Mouse (Mus musculus) midbrain, embryonic 14.5 days (tissue): ENCODE measurements around the gene Banp. TPM values are rescaled to one million over a fixed set of nuclear protein-coding genes. Genes with fewer than 3 reads are reported as not detected.

Experiments
- ATAC-seq: fragments of 200-750 bp; cut with Nextera tagmentation; 2 replicates; pipeline ENCODE4 v1.8.0; 2017; ENCODE audit warnings: moderate number of reproducible peaks, moderate library complexity; ENCODE audit not compliant: low FRiP score, low TSS enrichment
- DNase-seq: peaks from one replicate; pipeline ENCODE4 v3.0.0-alpha.2; 2015
- H3K27ac ChIP-seq: fragments of 300-500 bp; sonication (generic); replicated peaks from 2 replicates; pipeline ENCODE4 v1.5.1; 2014; ENCODE audit warnings: mild to moderate bottlenecking, low read depth, low read length, moderate library complexity
- H3K27me3 ChIP-seq: fragments of 300-500 bp; sonication (generic); 2 replicates; pipeline ENCODE4 v1.6.1; 2014; ENCODE audit warnings: low read length, control low read depth, mixed read lengths; ENCODE audit not compliant: control insufficient read depth, insufficient read depth
- H3K36me3 ChIP-seq: fragments of 300-500 bp; sonication (generic); 2 replicates; pipeline ENCODE4 v1.6.1; 2014; ENCODE audit warnings: low read length, control low read depth; ENCODE audit not compliant: control insufficient read depth, insufficient read depth
- H3K4me1 ChIP-seq: fragments of 300-500 bp; sonication (generic); 2 replicates; pipeline ENCODE4 v1.6.1; 2014; ENCODE audit warnings: mild to moderate bottlenecking, antibody characterized with exemption, low read length, control low read depth; ENCODE audit not compliant: control insufficient read depth, insufficient read depth
- H3K4me2 ChIP-seq: fragments of 300-500 bp; sonication (generic); 2 replicates; pipeline ENCODE4 v1.6.1; 2014; ENCODE audit warnings: mild to moderate bottlenecking, low read length, moderate library complexity
- H3K4me3 ChIP-seq: fragments of 300-500 bp; sonication (generic); replicated peaks from 2 replicates; pipeline ENCODE4 v1.5.1; 2014; ENCODE audit warnings: low read depth, low read length
- H3K9ac ChIP-seq: fragments of 300-500 bp; sonication (generic); replicated peaks from 2 replicates; pipeline ENCODE4 v1.6.1; 2014; ENCODE audit warnings: mild to moderate bottlenecking, low read length, moderate library complexity
- H3K9me3 ChIP-seq: fragments of 300-500 bp; sonication (generic); 2 replicates; pipeline ENCODE4 v1.6.1; 2016; ENCODE audit warnings: low read length, control low read depth, mixed read lengths; ENCODE audit not compliant: control insufficient read depth
- WGBS: fragments of 180-500 bp; shearing (Covaris S2); extraction: QIAGEN DNeasy Blood & Tissue Kit; methylation state at CpG from one replicate; pipeline ENCODE4 v1.1.7; 2014; 5-methylcytosine and 5-hydroxymethylcytosine counted together
- polyA plus RNA-seq: library from polyadenylated mRNA; unstranded; fragments of >200 nt; fragmentation: Nextera tagmentation; extraction: Ambion mirVana; gene quantifications from 2 replicates; pipeline ENCODE4 v1.2.1, GENCODE M21; 2014

Banp gene
- polyA plus RNA-seq, 1 experiment from 2014 or later: 47.7 TPM

GRCm38 (mm10) chr8:122036325-122036724, 86.8 kb downstream of the Banp start:
- Histone ChIP-seq H3K9me3 (no peaks in the 10 kb centered on the region), H3K4me2 (no peak overlapping the region), H3K36me3 (no peaks in the 10 kb centered on the region), H3K27ac (no peak overlapping the region), H3K27me3 (no peaks in the 10 kb centered on the region), H3K9ac (no peak overlapping the region), H3K4me3 (no peak overlapping the region), H3K4me1 (no peaks in the 10 kb centered on the region)
- 82% methylated on average over 6 of the region's 6 CpGs for WGBS
- no peak for DNase-seq
- no peak for ATAC-seq

GRCm38 (mm10) chr8:122037279-122037678, 87.7 kb downstream of the Banp start:
- no peak for ATAC-seq
- no peak overlapping the region for H3K4me2 ChIP-seq
- no peak overlapping the region for H3K27ac ChIP-seq
- no peaks in the 10 kb centered on the region for H3K27me3 ChIP-seq
- 75% methylated on average over 7 of the region's 7 CpGs for WGBS
- no peak overlapping the region for H3K4me3 ChIP-seq
- H3K9me3 ChIP-seq: no peaks in the 10 kb centered on the region
- DNase-seq: no peak
- no peaks in the 10 kb centered on the region for H3K4me1 ChIP-seq
- no peaks in the 10 kb centered on the region for H3K36me3 ChIP-seq
- no peak overlapping the region for H3K9ac ChIP-seq

GRCm38 (mm10) chr8:122038076-122038475, 88.5 kb downstream of the Banp start:
- no peaks in the 10 kb centered on the region for H3K9me3 ChIP-seq
- no peak overlapping the region for H3K4me2 ChIP-seq
- H3K27me3 ChIP-seq: no peaks in the 10 kb centered on the region
- H3K4me3 ChIP-seq: no peak overlapping the region
- H3K4me1 ChIP-seq: no peaks in the 10 kb centered on the region
- H3K27ac ChIP-seq: no peak overlapping the region
- DNase-seq (no peak), ATAC-seq (no peak)
- 91% methylated on average over 6 of the region's 6 CpGs for WGBS
- no peaks in the 10 kb centered on the region for H3K36me3 ChIP-seq
- no peak overlapping the region for H3K9ac ChIP-seq

GRCm38 (mm10) chr8:122039452-122039851, 89.9 kb downstream of the Banp start:
- Histone ChIP-seq H3K27ac (no peak overlapping the region), H3K9me3 (no peaks in the 10 kb centered on the region), H3K27me3 (no peaks in the 10 kb centered on the region), H3K4me3 (no peak overlapping the region), H3K36me3 (no peaks in the 10 kb centered on the region), H3K9ac (no peak overlapping the region), H3K4me1 (no peaks in the 10 kb centered on the region), H3K4me2 (no peak overlapping the region)
- DNase-seq: no peak
- 80% methylated on average over 4 of the region's 4 CpGs for WGBS
- ATAC-seq: no peak

- Histone ChIP-seq H3K9ac (no peak overlapping the region), H3K9me3 (no peaks in the 10 kb centered on the region), H3K4me3 (no peak overlapping the region), H3K36me3 (no peaks in the 10 kb centered on the region), H3K4me2 (no peak overlapping the region), H3K27me3 (no peaks in the 10 kb centered on the region), H3K4me1 (no peaks in the 10 kb centered on the region), H3K27ac (no peak overlapping the region)
- peak; percentile 48 for DNase-seq
- 58% methylated on average over 15 of the region's 15 CpGs for WGBS
- ATAC-seq: no peak
Observed at GRCm38 (mm10) chr8:122047206-122047870, 97.8 kb downstream of the Banp start.

- 84% methylated on average over 4 of the region's 4 CpGs for WGBS
- no peak overlapping the region for H3K4me2 ChIP-seq
- DNase-seq: no peak
- no peaks in the 10 kb centered on the region for H3K36me3 ChIP-seq
- H3K9ac ChIP-seq: no peak overlapping the region
- no peak overlapping the region for H3K27ac ChIP-seq
- no peaks in the 10 kb centered on the region for H3K27me3 ChIP-seq
- no peak overlapping the region for H3K4me3 ChIP-seq
- H3K9me3 ChIP-seq: no peaks in the 10 kb centered on the region
- no peak for ATAC-seq
- H3K4me1 ChIP-seq: no peaks in the 10 kb centered on the region
Observed at GRCm38 (mm10) chr8:122049266-122049665, 99.7 kb downstream of the Banp start.

GRCm38 (mm10) chr8:122049923-122050322, 100.4 kb downstream of the Banp start:
- DNase-seq: no peak
- Histone ChIP-seq H3K9ac (no peak overlapping the region), H3K27ac (no peak overlapping the region), H3K36me3 (no peaks in the 10 kb centered on the region), H3K27me3 (no peaks in the 10 kb centered on the region), H3K4me2 (no peak overlapping the region), H3K9me3 (no peaks in the 10 kb centered on the region), H3K4me1 (no peaks in the 10 kb centered on the region), H3K4me3 (no peak overlapping the region)
- ATAC-seq: no peak
- 46% methylated on average over 2 of the region's 2 CpGs for WGBS

- Histone ChIP-seq H3K9me3 (no peaks in the 10 kb centered on the region), H3K9ac (no peak overlapping the region), H3K4me3 (no peak overlapping the region), H3K4me2 (no peak overlapping the region), H3K27me3 (no peaks in the 10 kb centered on the region), H3K4me1 (no peaks in the 10 kb centered on the region), H3K36me3 (no peaks in the 10 kb centered on the region), H3K27ac (no peak overlapping the region)
- ATAC-seq (no peak), DNase-seq (no peak)
- WGBS: 95% methylated on average over 9 of the region's 9 CpGs
Observed at GRCm38 (mm10) chr8:122050620-122051019, 101.1 kb downstream of the Banp start.

- H3K4me3 ChIP-seq: no peak overlapping the region
- H3K27ac ChIP-seq: no peak overlapping the region; the same call in 1 of the 2 replicates
- H3K4me2 ChIP-seq: no peak overlapping the region
- ATAC-seq: no peak
- H3K27me3 ChIP-seq: no peaks in the 10 kb centered on the region
- H3K4me1 ChIP-seq: no peaks in the 10 kb centered on the region
- H3K36me3 ChIP-seq: no peaks in the 10 kb centered on the region
- WGBS: 66% methylated on average over 10 of the region's 10 CpGs
- no peak overlapping the region; the same call in 1 of the 2 replicates for H3K9ac ChIP-seq
- no peaks in the 10 kb centered on the region for H3K9me3 ChIP-seq
- no peak for DNase-seq
Observed at GRCm38 (mm10) chr8:122055321-122055720, 105.8 kb downstream of the Banp start.
